Mouse (Mus musculus): ENCODE data around the gene Zfp579.
"Not testable (repeated sequence)": the region's sequence is repeated elsewhere in the genome, so short reads cannot be mapped to it uniquely, and the experiment has no call there.

The Zfp579 gene

DNA sequence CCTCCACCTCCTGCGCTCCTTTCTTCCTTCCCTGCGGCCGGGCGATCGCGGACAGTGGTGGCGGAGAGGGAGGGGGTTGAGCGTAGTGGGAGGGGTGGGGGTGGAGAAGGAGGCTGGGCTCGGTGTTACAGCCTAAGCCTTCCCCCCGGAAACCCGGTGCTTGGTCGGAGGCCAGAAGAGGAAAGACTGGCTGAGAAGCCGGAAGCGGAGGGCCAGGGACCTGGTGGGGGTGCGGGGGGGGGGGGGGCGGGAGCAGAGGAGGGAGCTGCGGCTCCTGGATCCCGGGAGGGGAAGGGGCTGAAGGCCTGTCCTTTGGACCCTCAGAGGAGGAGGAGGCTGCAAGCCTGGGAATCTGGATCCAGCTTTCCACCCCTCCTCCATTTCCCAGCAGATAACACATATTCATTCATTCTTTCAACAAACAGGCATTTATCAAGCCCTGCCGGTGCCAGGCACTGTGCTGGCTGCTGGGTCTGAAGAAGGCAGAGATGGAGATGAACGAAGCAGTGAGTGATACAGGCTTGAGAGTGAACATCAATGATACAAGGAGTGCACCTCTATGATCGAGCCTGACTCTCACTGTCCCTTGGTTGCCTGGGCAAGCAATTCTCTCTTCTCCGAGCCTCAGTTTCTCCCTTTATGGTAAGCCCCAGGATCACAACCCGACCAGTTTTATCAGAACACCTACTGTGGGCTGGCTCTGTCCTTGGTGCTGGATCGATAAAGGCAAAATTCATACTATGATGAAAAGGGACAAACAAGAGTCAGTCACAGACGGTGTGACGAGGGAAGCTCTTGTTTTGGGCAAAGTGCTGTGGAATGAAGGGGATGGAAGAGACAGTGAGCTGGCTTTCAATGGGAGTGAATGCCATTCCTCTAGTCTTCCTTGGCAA lies at the start of gene Zfp579:
Zfp579 (minus strand) TSS at position 156 of the 893 bp plus-strand sequence.
- no peak for DNase-seq (ENCODE audit: low read depth, low spot score)

DNA sequence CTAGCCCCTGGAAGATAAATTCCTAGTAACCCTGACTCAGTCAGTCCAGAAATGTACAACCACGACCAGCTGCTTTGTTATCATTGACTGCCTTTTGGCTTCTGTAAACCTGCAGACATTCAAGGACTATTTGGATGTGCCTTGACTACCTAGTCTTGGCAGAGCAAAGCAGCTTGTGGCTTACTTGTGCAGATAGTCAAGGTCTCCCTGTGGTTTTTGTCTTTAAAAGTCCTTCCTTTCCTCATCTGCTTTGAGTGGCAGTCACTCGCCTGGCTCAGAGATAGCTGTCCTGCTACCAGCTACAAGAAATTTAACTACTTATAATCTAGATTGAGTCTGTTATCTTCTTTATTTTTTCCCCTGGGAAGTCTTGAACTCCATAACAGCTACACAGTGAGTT lies 49.0 kb upstream of the Zfp579 start:
- DNase-seq (ENCODE audit: low read depth, low spot score) = no peak

DNA sequence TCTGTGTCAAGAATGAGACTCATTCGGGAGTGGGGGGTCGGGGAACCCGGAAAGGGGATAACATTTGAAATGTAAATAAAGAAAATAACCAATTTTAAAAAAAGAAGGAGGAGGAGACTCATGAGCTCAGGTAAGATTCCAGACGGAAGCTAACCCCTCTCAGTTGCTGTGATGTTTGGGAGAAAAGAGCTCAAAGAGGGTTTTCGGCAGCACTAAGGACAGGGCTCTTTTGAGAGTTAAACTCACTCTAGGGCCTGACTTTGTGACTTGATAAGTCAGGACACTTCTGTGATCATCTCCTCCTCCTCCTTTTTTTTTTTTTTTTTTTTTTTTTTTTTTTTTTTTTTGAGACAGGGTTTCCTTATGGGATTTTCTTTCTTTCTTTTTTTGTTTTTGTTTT lies 43.0 kb upstream of the Zfp579 start:
- DNase-seq (ENCODE audit: low read depth, low spot score) = no peak

DNA sequence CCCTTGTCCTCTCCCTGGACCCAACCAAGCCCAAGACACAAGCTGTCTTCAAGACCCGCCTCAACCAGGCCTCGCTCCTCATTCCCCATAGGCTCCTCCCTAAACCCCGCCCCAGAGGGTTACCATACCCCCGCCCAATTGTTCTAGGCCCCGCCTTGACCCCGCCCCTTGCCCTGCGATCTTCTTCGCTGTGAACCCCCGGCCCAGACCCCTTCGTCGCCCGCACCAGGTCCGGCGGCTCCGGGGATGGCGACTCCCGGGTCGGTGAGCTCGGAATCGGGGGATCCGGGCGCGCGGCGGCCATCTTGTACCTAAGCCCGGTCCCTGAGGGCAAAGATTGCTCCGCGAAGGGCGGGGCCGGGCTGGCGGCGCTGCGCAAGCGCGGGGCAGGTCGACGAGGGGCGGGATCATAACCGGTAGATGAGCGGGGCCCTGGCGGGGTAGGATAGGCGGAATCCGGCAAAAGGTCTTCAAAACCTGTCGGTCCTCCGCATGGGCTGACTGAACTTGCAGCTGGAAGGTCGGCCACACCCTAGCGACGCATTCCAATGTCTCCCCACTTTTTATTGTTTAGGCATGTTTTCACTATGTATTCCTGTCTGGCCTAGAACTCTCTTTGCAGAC lies 42.3 kb upstream of the Zfp579 start, which contains the start of gene Zfp784:
Zfp784 (minus strand) TSS at position 338 of the 624 bp plus-strand sequence.
- DNase-seq (ENCODE audit: low read depth, low spot score) = peak; percentile 87

- no peak for DNase-seq (ENCODE audit: low read depth, low spot score)
These were observed 41.5 kb upstream of the Zfp579 start for GRCm38 (mm10) chr7:5037467-5037866.

- DNase-seq (ENCODE audit: low read depth, low spot score) = no peak
These were observed 41.1 kb upstream of the Zfp579 start for GRCm38 (mm10) chr7:5037026-5037425.

GRCm38 (mm10) chr7:5036136-5036535 lies 40.2 kb upstream of the Zfp579 start:
- DNase-seq (ENCODE audit: low read depth, low spot score) = no peak

- no peak for DNase-seq (ENCODE audit: low read depth, low spot score)
These were observed 39.7 kb upstream of the Zfp579 start for GRCm38 (mm10) chr7:5035628-5036027.

GRCm38 (mm10) chr7:5033818-5034217 lies 37.9 kb upstream of the Zfp579 start, which contains the start of gene 4632433K11Rik:
Gene 4632433K11Rik, plus strand, starts transcription at chr7:5034118.
- no peak for DNase-seq (ENCODE audit: low read depth, low spot score)

DNA sequence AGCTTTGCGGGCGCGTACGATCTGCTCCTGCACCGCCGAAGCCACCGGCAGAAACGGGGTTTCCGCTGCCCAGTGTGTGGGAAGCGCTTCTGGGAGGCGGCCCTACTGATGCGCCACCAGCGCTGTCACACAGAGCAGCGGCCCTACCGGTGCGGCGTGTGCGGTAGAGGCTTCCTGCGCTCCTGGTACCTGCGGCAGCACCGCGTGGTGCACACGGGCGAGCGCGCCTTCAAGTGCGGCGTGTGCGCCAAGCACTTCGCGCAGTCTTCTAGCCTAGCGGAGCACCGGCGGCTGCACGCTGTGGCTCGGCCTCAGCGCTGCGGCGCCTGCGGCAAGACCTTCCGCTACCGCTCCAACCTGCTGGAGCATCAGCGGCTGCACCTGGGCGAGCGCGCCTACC lies 35.5 kb upstream of the Zfp579 start:
- DNase-seq (ENCODE audit: low read depth, low spot score) = no peak

GRCm38 (mm10) chr7:5030554-5031275 lies 34.8 kb upstream of the Zfp579 start:
- no peak for DNase-seq (ENCODE audit: low read depth, low spot score)

DNA sequence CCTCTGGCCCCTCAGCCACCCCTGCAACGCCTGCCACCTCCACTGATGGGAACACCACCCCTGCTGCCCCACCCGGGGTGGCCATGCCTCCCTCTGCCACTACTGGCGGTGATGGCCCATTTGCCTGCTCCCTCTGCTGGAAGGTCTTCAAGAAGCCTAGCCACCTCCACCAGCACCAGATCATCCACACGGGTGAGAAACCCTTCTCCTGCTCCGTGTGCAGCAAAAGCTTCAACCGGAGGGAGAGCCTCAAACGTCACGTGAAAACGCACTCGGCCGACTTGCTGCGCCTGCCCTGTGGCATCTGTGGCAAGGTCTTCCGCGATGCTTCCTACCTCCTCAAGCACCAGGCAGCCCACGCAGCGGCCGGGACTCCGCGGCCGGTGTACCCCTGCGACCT lies 34.0 kb upstream of the Zfp579 start:
- no peak for DNase-seq (ENCODE audit: low read depth, low spot score)

DNA sequence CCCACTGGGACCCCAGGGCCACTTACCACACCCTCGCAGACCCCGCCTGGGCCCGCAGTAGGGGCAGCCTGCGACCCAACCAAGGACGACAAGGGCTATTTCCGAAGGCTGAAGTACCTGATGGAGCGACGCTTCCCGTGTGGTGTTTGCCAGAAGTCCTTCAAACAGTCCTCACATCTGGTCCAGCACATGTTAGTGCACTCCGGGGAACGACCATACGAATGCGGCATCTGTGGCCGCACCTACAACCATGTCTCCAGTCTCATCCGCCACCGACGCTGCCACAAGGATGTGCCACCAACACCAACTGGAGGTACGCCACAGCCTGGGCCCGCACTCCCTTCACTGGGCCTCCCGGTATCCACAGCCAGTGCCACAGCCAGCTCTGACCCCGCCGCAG lies 33.6 kb upstream of the Zfp579 start:
- no peak for DNase-seq (ENCODE audit: low read depth, low spot score)

- no peak for DNase-seq (ENCODE audit: low read depth, low spot score)
These were observed 25.2 kb upstream of the Zfp579 start for GRCm38 (mm10) chr7:5021197-5021596.

DNA sequence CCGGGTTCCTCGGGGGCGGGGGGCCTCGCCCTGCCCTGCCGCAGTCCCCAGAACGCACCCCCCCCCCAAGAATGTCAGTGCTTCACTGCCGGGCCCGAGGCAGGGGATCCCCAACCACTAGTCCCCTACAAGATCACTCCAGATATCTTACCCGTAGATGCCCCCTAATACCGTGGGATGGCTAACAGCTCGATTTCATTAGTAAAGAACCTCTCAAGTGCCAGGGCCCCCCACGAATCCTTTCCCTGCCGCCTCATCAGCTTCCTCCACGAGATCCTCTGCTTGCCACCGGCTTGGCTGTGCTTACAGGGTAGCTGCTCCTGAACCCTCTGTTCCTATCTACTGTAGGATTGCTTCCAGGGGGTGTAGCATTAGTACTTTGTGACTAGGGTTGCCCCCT lies 24.7 kb upstream of the Zfp579 start:
- no peak for DNase-seq (ENCODE audit: low read depth, low spot score)

DNA sequence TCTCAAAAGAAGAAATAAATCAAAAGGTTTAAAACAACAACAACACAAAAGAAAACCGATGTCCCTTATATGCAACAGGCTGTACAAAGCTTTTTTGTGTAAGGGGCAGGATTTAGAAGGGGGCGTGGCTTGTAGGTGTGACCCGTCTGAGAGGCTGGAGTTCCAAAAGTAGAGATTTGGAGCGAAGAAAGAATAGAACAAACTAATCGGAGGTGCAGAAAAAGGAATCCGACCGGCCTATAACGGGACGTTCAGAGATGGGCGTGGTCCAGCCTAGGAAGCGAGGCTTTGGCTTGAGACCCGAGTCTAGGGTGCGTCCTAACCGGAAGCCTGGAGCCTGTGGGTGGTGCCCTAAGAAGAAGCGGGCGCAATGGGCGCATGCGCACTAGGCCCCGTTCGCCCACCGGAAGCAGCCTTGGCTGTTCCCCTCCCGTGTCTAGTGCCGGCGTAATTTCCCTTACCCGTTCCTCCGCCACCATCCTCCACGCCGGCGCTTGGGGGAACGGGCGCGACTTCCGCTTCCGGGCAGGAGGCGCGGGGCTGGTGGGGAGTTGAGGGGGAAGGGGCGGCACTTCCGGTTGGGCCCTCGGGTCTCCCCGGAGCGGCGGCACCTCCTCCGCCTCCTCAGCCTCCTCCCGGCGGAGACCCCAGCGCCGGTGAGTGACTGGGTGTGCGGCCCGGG lies 24.2 kb upstream of the Zfp579 start, which contains the start of the genes Zfp865 and Ccdc106:
Zfp865 (plus strand) TSS at position 377 of the 682 bp plus-strand sequence.
Ccdc106 (plus strand) TSS at position 554 of the 682 bp plus-strand sequence.
- DNase-seq (ENCODE audit: low read depth, low spot score) = peak; percentile 95

DNA sequence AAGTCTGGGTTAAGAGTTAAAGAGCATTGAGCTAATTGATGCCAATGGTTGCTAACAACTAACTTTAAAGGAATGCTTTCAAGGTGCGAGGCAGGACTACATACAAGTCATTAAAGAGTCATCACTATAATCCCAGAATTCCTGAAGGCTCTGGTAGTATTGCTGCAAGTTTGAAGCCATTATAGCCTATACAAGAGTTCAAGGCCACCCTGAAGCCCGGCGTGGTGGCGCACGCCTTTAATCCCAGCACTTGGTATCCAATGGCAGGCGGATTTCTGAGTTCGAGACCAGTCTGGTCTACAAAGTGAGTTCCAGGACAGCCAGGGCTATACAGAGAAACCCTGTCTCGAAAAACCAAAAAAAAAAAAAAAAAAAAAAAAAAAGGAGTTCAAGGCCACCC lies 23.6 kb upstream of the Zfp579 start:
- not testable (repeated sequence) for DNase-seq (ENCODE audit: low read depth, low spot score)

GRCm38 (mm10) chr7:5017931-5018330 lies 22.0 kb upstream of the Zfp579 start:
- no peak for DNase-seq (ENCODE audit: low read depth, low spot score)

DNA sequence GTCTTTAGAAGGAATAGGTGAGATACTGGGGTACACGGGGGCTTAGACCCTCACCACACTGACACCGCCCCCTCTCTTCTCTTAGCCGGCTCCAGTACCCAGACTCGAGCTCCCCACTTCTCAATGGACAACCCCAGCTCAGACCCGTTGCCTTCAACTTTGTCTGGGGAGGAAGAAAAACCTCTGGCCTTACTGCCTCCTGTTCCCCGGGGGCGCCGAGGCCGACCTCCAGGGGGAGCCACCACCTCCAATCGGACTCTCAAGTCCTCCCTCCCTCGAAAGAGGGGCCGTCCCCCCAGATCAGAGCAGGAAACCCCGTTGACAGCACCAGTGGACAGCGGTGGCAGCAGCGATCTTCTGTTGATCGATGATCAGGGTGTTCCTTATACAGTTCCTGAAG lies 21.4 kb upstream of the Zfp579 start:
- no peak for DNase-seq (ENCODE audit: low read depth, low spot score)

- no peak for DNase-seq (ENCODE audit: low read depth, low spot score)
These were observed 21.0 kb upstream of the Zfp579 start for GRCm38 (mm10) chr7:5016920-5017319.

- DNase-seq (ENCODE audit: low read depth, low spot score) = no peak
These were observed 20.1 kb upstream of the Zfp579 start for GRCm38 (mm10) chr7:5016057-5016456.

Data from c-Kit-negative CD71-positive TER-119-positive erythroid progenitor cells, embryonic 14.5 days (primary cell).